Mouse (Mus musculus) left cerebral cortex, postnatal 10 days (tissue): ENCODE results near the gene Gm21188. TPM values are rescaled to one million over a fixed set of nuclear protein-coding genes. Genes with fewer than 3 reads are reported as not detected.
"Not testable (repeated sequence)": the region's sequence is repeated elsewhere in the genome, so short reads cannot be mapped to it uniquely, and the experiment has no call there.

Experiments used
- DNase-seq, 2 experiments: peaks; one replicate each; pipeline ENCODE4 v3.0.0; 2021 to 2022; ENCODE audit warnings: low spot score in 2 of 2, mixed read lengths in 1 of 2; ENCODE audit errors: extremely low spot score in 1 of 2
- intact Hi-C: fragments of 180-260 bp; cut with DNase I; formaldehyde crosslinking; loops from one replicate; pipeline ENCODE4 v1.15.1; 2025
- total RNA-seq, 2 experiments: library from RNA; stranded (reverse); gene quantifications; 2 replicates each; pipeline ENCODE4 v1.2.3; 2021

The Gm21188 gene
- total RNA-seq, 2 experiments from 2014 or later, result not detected

- DNase-seq, result peak; percentile 17 to 27
- intact Hi-C loops, result not testable (repeated sequence)
Measured at GRCm38 (mm10) chr13:120033516-120034190, 18.3 kb downstream of the Gm21188 start.

- DNase-seq, intact Hi-C loops: not testable (repeated sequence)
Measured at GRCm38 (mm10) chr13:120031676-120032075, 20.3 kb downstream of the Gm21188 start.

GRCm38 (mm10) chr13:120027368-120027767 lies 24.6 kb downstream of the Gm21188 start:
- intact Hi-C loops, result not testable (repeated sequence)
- peak in 1 of 2 experiments; percentile 16 for DNase-seq

- intact Hi-C loops, DNase-seq: not testable (repeated sequence)
Measured at GRCm38 (mm10) chr13:120026911-120027310, 25.1 kb downstream of the Gm21188 start, which contains the start of gene Gm36079. Gene Gm36079 (minus strand): TSS chr13:120027011.

GRCm38 (mm10) chr13:120026373-120026772 lies 25.6 kb downstream of the Gm21188 start:
- intact Hi-C loops, DNase-seq: not testable (repeated sequence)

GRCm38 (mm10) chr13:120025576-120025975 lies 26.4 kb downstream of the Gm21188 start:
- intact Hi-C loops, result not testable (repeated sequence)
- peak; percentile 8 to 9 for DNase-seq

- intact Hi-C loops, DNase-seq: not testable (repeated sequence)
Measured at GRCm38 (mm10) chr13:120025004-120025403, 27.0 kb downstream of the Gm21188 start.

GRCm38 (mm10) chr13:120024581-120024980 lies 27.4 kb downstream of the Gm21188 start:
- DNase-seq, intact Hi-C loops: not testable (repeated sequence)

GRCm38 (mm10) chr13:120021477-120021876 lies 30.5 kb downstream of the Gm21188 start:
- DNase-seq, result peak in 1 of 2 experiments; percentile 12
- intact Hi-C loops, result not testable (repeated sequence)

- DNase-seq, intact Hi-C loops: not testable (repeated sequence)
Measured at GRCm38 (mm10) chr13:120015348-120016007, 36.5 kb downstream of the Gm21188 start.

GRCm38 (mm10) chr13:120013962-120014361 lies 38.0 kb downstream of the Gm21188 start:
- DNase-seq, result not testable (repeated sequence)

GRCm38 (mm10) chr13:120013544-120013943 lies 38.5 kb downstream of the Gm21188 start:
- intact Hi-C loops, DNase-seq: not testable (repeated sequence)

More at GRCm38 (mm10) chr13:120013962-120014361, 38.0 kb downstream of the Gm21188 start:
- intact Hi-C loops, result not testable (repeated sequence)

GRCm38 (mm10) chr13:120010068-120010467 lies 41.9 kb downstream of the Gm21188 start:
- intact Hi-C loops, DNase-seq: not testable (repeated sequence)

- DNase-seq, intact Hi-C loops: not testable (repeated sequence)
Measured at GRCm38 (mm10) chr13:119999215-119999614, 52.8 kb downstream of the Gm21188 start.

GRCm38 (mm10) chr13:119998442-119999086 lies 53.4 kb downstream of the Gm21188 start:
- DNase-seq, intact Hi-C loops: not testable (repeated sequence)

- DNase-seq, intact Hi-C loops: not testable (repeated sequence)
Measured at GRCm38 (mm10) chr13:119991917-119992496, 60.0 kb downstream of the Gm21188 start.

GRCm38 (mm10) chr13:119991264-119991663 lies 60.7 kb downstream of the Gm21188 start:
- intact Hi-C loops, DNase-seq: not testable (repeated sequence)
